Mouse (Mus musculus) small intestine, adult 2 months (tissue): ENCODE results near the gene Icam4. TPM values are rescaled to one million over a fixed set of nuclear protein-coding genes. Genes with fewer than 3 reads are reported as not detected.
"Not testable (repeated sequence)": the region's sequence is repeated elsewhere in the genome, so short reads cannot be mapped to it uniquely, and the experiment has no call there.

ENCODE experiments used
- H3K27ac ChIP-seq: fragments of 200-500 bp; 2 replicates; pipeline ENCODE4 v1.5.1; 2012; ENCODE audit warnings: low read depth, low read length, control low read depth, inconsistent platforms; ENCODE audit not compliant: insufficient read depth
- H3K27me3 ChIP-seq: fragments of 200-500 bp; 2 replicates; pipeline ENCODE4 v1.6.1; 2012; ENCODE audit warnings: mild to moderate bottlenecking, moderate library complexity, low read length, inconsistent platforms; ENCODE audit not compliant: control insufficient read depth, insufficient read depth
- H3K36me3 ChIP-seq: fragments of 200-500 bp; 2 replicates; pipeline ENCODE4 v1.6.1; 2012; ENCODE audit warnings: mild to moderate bottlenecking, low read length, control low read depth, inconsistent platforms; ENCODE audit not compliant: control insufficient read depth, insufficient read depth
- H3K4me1 ChIP-seq: fragments of 200-500 bp; 2 replicates; pipeline ENCODE4 v1.6.1; 2012; ENCODE audit warnings: low read length, inconsistent platforms, mixed read lengths; ENCODE audit not compliant: control insufficient read depth, insufficient read depth, insufficient read length
- H3K4me3 ChIP-seq: fragments of 200-500 bp; 2 replicates; pipeline ENCODE4 v1.5.1; 2012; ENCODE audit warnings: low read depth, mild to moderate bottlenecking, control low read depth, inconsistent platforms, low read length, moderate library complexity
- CTCF ChIP-seq: fragments of 200-500 bp; IDR thresholded peaks from 2 replicates; pipeline ENCODE4 v1.5.1; 2012; ENCODE audit warnings: low read depth, mild to moderate bottlenecking, control low read depth, inconsistent platforms, low read length, moderate library complexity, mixed read lengths; ENCODE audit not compliant: insufficient replicate concordance, insufficient read length; ENCODE audit errors: extremely low read depth
- POLR2A ChIP-seq: fragments of 200-500 bp; IDR thresholded peaks from 2 replicates; pipeline ENCODE4 v1.6.1; 2012; ENCODE audit warnings: low read depth, mild to moderate bottlenecking, control low read depth, inconsistent platforms, low read length, moderate library complexity
- WGBS: fragments of 180-500 bp; shearing (Covaris S2); methylation state at CpG from one replicate; pipeline ENCODE4 v1.1.7; 2018; 5-methylcytosine and 5-hydroxymethylcytosine counted together
- polyA plus RNA-seq: library from polyadenylated mRNA; depleted of rRNA; stranded (reverse); fragments of >200 nt; gene quantifications from 2 replicates; pipeline ENCODE4 v1.2.3, GENCODE M21; 2012

Icam4 gene
- polyA plus RNA-seq, 1 experiment: 0.32 TPM

DNA sequence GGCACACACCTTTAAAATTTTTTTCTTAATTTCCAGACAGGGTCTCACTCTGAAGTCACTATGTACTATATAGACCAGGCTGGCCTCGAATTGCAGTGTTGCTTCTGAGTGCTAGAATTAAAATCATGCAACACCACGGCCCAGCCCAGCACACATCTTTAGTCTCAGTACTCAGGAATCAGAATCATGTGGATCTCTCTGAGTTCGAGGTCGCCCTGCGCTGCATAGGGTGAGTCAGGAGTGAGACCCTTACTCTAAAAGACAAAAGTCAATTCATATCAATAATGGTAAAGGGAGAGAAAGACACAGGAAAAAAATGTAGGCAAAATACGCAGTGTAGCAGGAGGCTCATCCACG is 26.9 kb upstream of the Icam4 start:
- Histone ChIP-seq H3K27me3 (no peaks in the 10 kb centered on the region), H3K27ac (peak overlapping the region; percentile 82)

DNA sequence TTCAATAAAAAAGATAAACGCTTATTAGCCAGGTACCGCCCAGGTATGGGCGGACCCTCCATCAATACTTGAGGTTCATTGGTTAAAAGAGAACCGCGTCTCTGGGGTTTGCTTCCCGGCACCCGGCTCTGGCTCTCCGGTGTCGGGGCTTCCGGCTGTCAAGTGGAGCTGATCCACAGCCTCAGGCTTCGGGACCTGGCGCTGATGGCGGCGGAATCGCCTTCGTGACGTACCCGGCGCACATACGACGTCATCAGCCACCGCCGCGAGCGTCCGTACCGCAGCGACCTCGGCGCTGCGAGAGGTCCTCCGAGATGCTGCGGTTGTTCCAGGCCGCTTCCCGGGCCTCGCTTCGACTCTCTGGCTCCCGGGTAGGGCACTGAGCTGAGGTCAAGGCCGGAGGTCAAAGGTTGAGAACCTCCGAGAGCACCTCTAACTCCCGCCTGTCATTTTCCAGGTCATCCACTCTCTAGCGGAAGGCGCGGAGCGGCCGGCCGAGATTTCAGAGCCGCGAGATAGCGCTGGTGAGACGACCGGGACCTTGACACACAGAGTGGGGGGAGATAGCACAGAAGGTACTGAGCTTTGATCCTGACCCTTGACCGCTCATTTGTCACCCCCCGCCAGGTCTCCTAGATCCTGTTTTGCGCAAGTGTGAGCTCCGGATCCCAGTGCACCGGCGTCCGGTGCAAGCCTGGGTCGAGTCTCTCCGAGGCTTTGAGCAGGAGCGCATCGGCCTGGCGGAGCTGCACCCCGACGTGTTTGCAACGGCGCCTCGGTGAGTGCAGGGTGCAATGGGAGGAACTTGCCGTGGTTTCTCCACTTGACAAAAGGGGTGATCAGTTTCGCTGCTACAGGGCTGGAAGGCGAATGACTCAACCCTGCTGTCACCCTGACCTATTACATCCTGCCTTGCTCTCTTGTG is 26.3 kb upstream of the Icam4 start, which contains the start of gene Mrpl4:
Gene Mrpl4 (plus strand): TSS at position 112 of the 925 bp plus-strand sequence.
- Histone ChIP-seq H3K27ac (peak within 1 kb of the TSS; percentile 82), H3K4me3 (peak within 1 kb of the TSS; percentile 96), H3K4me1 (peaks cover 4% of the 10 kb centered on the region; the same call in 1 of the 2 replicates), H3K27me3 (no peaks in the 10 kb centered on the region), H3K36me3 (peaks cover 27% of the 10 kb centered on the region)
- WGBS: under 1% methylated on average over 72 of the region's 72 CpGs
- TF ChIP-seq POLR2A (peak; percentile 81), CTCF (no peak)

More for the DNA sequence above, 26.9 kb upstream of the Icam4 start:
- WGBS: 8% methylated on average over 7 of the region's 7 CpGs
- H3K4me3 ChIP-seq: peak overlapping the region; percentile 96
- H3K4me1 ChIP-seq: peaks cover 4% of the 10 kb centered on the region; the same call in 1 of the 2 replicates
- H3K36me3 ChIP-seq: peaks cover 21% of the 10 kb centered on the region
- TF ChIP-seq CTCF (no peak), POLR2A (no peak)

DNA sequence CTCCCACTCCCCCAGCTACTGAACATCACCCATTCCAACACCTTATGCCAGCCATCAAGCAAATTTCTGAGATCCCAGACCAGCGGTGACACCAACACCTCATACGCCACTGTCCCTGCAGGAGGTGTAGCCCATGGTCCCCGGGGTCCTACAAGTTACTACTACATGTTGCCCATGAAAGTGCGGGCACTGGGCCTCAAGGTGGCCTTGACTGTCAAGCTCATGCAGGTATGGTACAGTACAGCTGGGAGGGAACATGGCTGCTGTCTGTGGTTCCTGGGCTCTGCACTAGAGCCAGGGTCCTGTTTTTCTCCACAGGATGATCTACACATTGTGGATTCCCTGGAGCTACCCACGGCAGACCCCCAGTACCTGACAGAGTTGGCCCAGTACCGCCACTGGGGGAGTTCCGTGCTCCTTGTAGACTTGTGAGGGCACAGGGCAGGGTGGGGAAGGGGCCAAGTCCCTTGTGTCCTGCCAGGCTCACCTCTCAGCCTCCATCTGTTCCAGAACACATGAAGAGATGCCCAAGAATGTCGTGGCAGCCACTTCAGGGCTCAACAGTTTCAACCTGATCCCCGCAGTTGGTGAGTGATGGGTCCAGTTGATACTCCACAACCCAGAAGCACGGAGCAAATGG is 21.7 kb upstream of the Icam4 start:
- Histone ChIP-seq H3K27me3 (no peaks in the 10 kb centered on the region), H3K4me3 (no peak overlapping the region), H3K36me3 (peaks cover 35% of the 10 kb centered on the region), H3K27ac (no peak overlapping the region), H3K4me1 (peaks cover 2% of the 10 kb centered on the region; the same call in 1 of the 2 replicates)
- 92% methylated on average over 10 of the region's 10 CpGs for WGBS
- TF ChIP-seq CTCF (no peak), POLR2A (no peak)

DNA sequence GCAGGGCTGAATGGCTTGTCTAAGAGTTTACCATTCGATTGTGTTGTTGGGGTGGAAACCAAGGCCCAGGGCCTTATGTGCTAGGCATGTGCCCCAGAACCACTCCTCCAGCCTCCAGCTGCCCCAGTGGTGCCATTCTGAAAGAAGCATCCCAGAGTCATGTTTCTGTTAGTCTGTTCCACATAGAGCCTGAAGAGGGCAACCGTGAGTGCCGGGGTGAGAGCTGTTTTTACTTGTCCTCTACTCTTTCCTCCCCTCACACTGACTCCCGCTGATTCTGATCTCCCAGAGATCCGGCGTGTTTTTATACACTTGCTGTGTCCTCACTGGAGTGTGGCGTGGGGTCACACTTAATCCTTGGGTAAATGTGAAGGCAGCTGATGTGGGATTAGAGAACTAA is 21.2 kb upstream of the Icam4 start:
- H3K4me3 ChIP-seq: no peak overlapping the region
- no peak overlapping the region for H3K27ac ChIP-seq
- no peaks in the 10 kb centered on the region for H3K27me3 ChIP-seq
- H3K36me3 ChIP-seq: peaks cover 35% of the 10 kb centered on the region
- peaks cover 2% of the 10 kb centered on the region; the same call in 1 of the 2 replicates for H3K4me1 ChIP-seq
- 85% methylated on average over 7 of the region's 7 CpGs for WGBS
- no peak for TF ChIP-seq CTCF
- TF ChIP-seq POLR2A: no peak

DNA sequence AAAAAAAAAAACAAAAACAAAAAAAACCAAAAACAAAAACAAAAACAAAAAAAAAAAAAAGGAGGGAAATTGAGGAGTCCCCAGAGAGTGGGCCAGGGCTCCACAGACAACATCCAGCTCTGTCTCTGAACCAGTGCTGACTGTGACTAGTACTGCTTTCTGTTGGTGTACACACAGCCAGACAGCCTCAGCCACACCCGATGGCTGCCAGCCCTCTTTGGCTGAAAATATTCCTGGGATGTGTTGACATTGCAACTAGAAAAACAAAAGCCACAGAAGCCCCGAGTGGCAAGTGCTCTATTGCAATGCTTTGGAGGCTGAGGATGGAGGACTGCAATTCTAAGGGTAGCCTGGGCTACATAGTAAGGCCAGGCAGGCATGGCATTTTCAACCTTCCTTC is 18.8 kb upstream of the Icam4 start:
- H3K4me3 ChIP-seq: no peak overlapping the region
- no peak for TF ChIP-seq CTCF
- TF ChIP-seq POLR2A: no peak
- H3K27ac ChIP-seq: no peak overlapping the region
- no peaks in the 10 kb centered on the region for H3K27me3 ChIP-seq
- H3K4me1 ChIP-seq: peaks cover 7% of the 10 kb centered on the region; the same call in 1 of the 2 replicates
- WGBS: 22% methylated on average over 2 of the region's 2 CpGs
- H3K36me3 ChIP-seq: peaks cover 27% of the 10 kb centered on the region

DNA sequence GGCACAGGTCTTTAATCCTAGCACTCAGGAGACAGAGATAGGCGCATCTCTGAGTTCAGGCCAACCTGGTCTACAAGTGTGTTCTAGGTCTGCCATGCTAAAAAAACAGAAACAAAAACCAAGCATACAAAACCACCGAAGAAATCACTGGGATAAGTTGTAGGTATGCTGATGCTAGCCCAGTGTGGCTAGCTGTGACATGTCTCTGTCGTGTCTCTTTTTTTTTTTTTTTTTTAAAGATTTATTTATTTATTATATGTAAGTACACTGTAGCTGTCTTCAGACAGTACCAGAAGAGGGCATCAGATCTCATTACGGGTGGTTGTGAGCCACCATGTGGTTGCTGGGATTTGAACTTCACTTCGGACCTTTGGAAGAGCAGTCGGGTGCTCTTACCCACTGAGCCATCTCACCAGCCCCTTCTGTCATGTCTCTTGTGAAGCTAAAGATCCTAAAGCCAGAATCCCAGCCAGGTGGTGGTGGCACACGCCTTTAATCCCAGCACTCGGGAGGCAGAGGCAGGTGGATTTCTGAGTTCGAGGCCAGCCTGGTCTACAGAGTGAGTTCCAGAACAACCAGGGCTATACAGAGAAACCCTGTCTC is 18.1 kb upstream of the Icam4 start:
- not testable (repeated sequence) for H3K4me1 ChIP-seq, H3K27ac ChIP-seq, H3K4me3 ChIP-seq, H3K27me3 ChIP-seq
- peaks cover 23% of the 10 kb centered on the region for H3K36me3 ChIP-seq
- 56% methylated on average over 9 of the region's 9 CpGs for WGBS
